In genomic region chr1:72583906-72584305, GRCm38 (mm10) we compare ENCODE assay signal across 8 mouse cellular contexts. TPM values are rescaled to one million over a fixed set of nuclear protein-coding genes. Genes with fewer than 3 reads are reported as not detected.
DNase-seq lines count a peak whose midpoint lies in the region; ATAC-seq lines count a peak whose summit lies in the region.

No protein-coding gene starts in this region.

- peaks cover 32% of the 10 kb centered on the region for H3K36me3 ChIP-seq in kidney, embryonic 15.5 days
- peaks cover 22% of the 10 kb centered on the region for H3K36me3 ChIP-seq in hindbrain, embryonic 15.5 days
- peaks cover 15% of the 10 kb centered on the region; the same call in 1 of the 2 replicates for H3K36me3 ChIP-seq in midbrain, embryonic 15.5 days (replicated peaks)

- DNase-seq in kidney, postnatal 4 days = no peak
- peak; percentile 10 for DNase-seq in c-Kit-positive CD71-positive TER-119-negative erythroid progenitor cells, embryonic 14.5 days (ENCODE audit: low read depth)
- DNase-seq in left cerebral cortex, adult 8-10 months (ENCODE audit: low spot score in 2 of 2) = no peak
- no peak for DNase-seq in cerebellum, postnatal 10 days
- no peak for DNase-seq in T-cell, adult 2 months (ENCODE audit: low spot score)

- H3K4me2 ChIP-seq in kidney, embryonic 15.5 days = peak overlapping the region; percentile 62
- H3K4me2 ChIP-seq in hindbrain, embryonic 15.5 days = peak overlapping the region; percentile 69
- peak overlapping the region; percentile 60 for H3K4me2 ChIP-seq in midbrain, embryonic 15.5 days

- peaks cover 7% of the 10 kb centered on the region; the same call in 1 of the 2 replicates for H3K27me3 ChIP-seq in kidney, embryonic 15.5 days
- no peaks in the 10 kb centered on the region for H3K27me3 ChIP-seq in hindbrain, embryonic 15.5 days
- no peaks in the 10 kb centered on the region for H3K27me3 ChIP-seq in midbrain, embryonic 15.5 days (replicated peaks)

- ATAC-seq in kidney, embryonic 15.5 days (replicated peaks; ENCODE audit: low FRiP score) = no peak
- no peak for ATAC-seq in hindbrain, embryonic 15.5 days (ENCODE audit: low FRiP score, low read depth)
- ATAC-seq in midbrain, embryonic 15.5 days (replicated peaks) = no peak

- H3K4me3 ChIP-seq in kidney, embryonic 15.5 days (replicated peaks) = peak overlapping the region; percentile 70
- peak overlapping the region; percentile 62 for H3K4me3 ChIP-seq in hindbrain, embryonic 15.5 days
- peak overlapping the region; percentile 70 for H3K4me3 ChIP-seq in midbrain, embryonic 15.5 days

- H3K9me3 ChIP-seq in kidney, embryonic 15.5 days (replicated peaks) = no peaks in the 10 kb centered on the region
- no peaks in the 10 kb centered on the region for H3K9me3 ChIP-seq in hindbrain, embryonic 15.5 days
- H3K9me3 ChIP-seq in midbrain, embryonic 15.5 days = no peaks in the 10 kb centered on the region

- H3K27ac ChIP-seq in kidney, embryonic 15.5 days = no peak overlapping the region
- H3K27ac ChIP-seq in hindbrain, embryonic 15.5 days (replicated peaks) = peak overlapping the region; percentile 92
- H3K27ac ChIP-seq in midbrain, embryonic 15.5 days = peak overlapping the region; percentile 95

- WGBS in kidney, embryonic 15.5 days = 73% methylated on average over 4 of the region's 4 CpGs
- 78% methylated on average over 4 of the region's 4 CpGs for WGBS in hindbrain, embryonic 15.5 days
- 68% methylated on average over 4 of the region's 4 CpGs for WGBS in midbrain, embryonic 15.5 days

- H3K4me1 ChIP-seq in kidney, embryonic 15.5 days = peaks cover 12% of the 10 kb centered on the region
- H3K4me1 ChIP-seq in hindbrain, embryonic 15.5 days (replicated peaks) = peaks cover 22% of the 10 kb centered on the region
- H3K4me1 ChIP-seq in midbrain, embryonic 15.5 days = peaks cover 21% of the 10 kb centered on the region

- peak overlapping the region; percentile 65; the same call in 1 of the 2 replicates for H3K9ac ChIP-seq in kidney, embryonic 15.5 days
- peak overlapping the region; percentile 61 for H3K9ac ChIP-seq in hindbrain, embryonic 15.5 days
- H3K9ac ChIP-seq in midbrain, embryonic 15.5 days = peak overlapping the region; percentile 85

RNA-seq across cellular contexts. Expression of gene Smarcal1, which starts 0.9 kb away (rescaled TPM):
- 22.9 and 24.2 TPM in 2 replicates for polyA plus RNA-seq in kidney, embryonic 15.5 days (2015; fragmentation: Nextera tagmentation; extraction: Ambion mirVana)
- 27.8 and 29.7 TPM in 2 replicates for polyA plus RNA-seq in hindbrain, embryonic 15.5 days (2015; fragmentation: Nextera tagmentation; extraction: Ambion mirVana)
- polyA plus RNA-seq in midbrain, embryonic 15.5 days (2015; fragmentation: Nextera tagmentation; extraction: Ambion mirVana) = 29.6 and 30.9 TPM in 2 replicates
- total RNA-seq in left cerebral cortex, adult 8-10 months (2022) = 10 to 100 TPM; 60.7 to 79.0 (median 68.4) TPM

RNA-seq across cellular contexts. Expression of gene March4, which starts 47.2 kb away (rescaled TPM):
- polyA plus RNA-seq in kidney, embryonic 15.5 days (2015; fragmentation: Nextera tagmentation; extraction: Ambion mirVana) = 0.05 TPM in 1 of 2 replicates, not detected in the other
- polyA plus RNA-seq in hindbrain, embryonic 15.5 days (2015; fragmentation: Nextera tagmentation; extraction: Ambion mirVana) = 9.3 and 12.2 TPM in 2 replicates
- polyA plus RNA-seq in midbrain, embryonic 15.5 days (2015; fragmentation: Nextera tagmentation; extraction: Ambion mirVana) = 7.7 and 7.9 TPM in 2 replicates
- total RNA-seq in left cerebral cortex, adult 8-10 months (2022) = 10 to 100 TPM; 15.0 to 17.9 (median 16.3) TPM
